Mouse (Mus musculus): Measurements from ENCODE around the gene Gm3839.
"Not testable (repeated sequence)": the region's sequence is repeated elsewhere in the genome, so short reads cannot be mapped to it uniquely, and the experiment has no call there.

The Gm3839 gene

DNA sequence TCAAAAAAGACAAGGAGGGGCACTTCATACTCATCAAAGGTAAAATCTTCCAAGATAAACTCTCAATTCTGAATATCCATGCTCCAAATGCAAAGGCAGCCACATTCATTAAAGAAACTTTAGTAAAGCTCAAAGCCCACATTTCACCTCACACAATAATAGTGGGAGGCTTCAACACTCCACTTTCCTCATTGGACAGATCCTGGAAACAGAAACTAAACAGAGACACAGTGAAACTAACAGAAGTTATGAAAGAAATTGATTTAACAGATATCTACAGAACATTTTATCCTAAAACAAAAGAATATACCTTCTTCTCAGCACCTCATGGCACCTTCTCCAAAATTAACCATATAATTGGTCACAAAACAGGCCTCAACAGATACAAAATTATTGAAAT is at the start of gene Gm3839:
Gm3839 (minus strand) TSS at position 101 of the 400 bp plus-strand sequence.
- DNase-seq (ENCODE audit: low spot score): not testable (repeated sequence)

DNA sequence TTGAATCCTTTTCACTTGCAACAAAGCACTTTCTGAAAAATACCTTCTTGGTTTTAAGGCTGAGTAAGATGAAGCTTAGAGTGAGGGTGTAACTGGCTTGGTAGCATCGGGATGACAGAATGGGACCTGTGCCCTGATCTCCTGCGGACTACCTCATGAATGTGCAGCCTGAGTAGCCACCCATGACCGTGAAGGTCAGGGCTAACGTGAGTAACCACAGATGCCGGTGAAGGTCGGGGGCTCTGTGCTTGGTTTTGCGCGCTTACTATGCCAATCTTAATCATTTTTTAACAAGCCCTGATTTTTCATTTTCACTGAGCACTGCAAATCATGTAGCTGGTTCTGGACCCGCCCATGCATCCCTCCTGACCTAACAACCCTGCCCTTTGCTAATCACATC is 49.1 kb upstream of the Gm3839 start:
- DNase-seq (ENCODE audit: low spot score): no peak

DNA sequence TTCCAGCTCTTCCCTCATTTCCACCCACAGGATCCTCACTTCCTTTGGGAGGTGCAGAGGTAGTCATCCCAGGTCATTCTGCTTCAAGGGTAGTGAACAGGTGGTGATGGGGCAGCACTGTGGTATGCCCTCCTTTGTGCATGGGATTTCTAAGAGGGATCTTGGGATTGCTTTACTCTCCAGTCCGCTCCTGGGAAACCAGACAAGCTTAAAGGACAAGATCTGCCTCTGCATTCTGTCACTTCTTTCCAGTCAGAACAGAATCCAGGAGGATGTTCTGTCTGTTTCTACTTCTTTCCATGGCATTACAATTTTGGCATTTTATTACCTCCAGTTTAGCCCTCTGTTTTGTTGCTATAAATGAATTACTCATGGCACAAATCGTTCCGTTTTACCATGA is 21.3 kb upstream of the Gm3839 start:
- DNase-seq (ENCODE audit: low spot score): no peak

- no peak for DNase-seq (ENCODE audit: low spot score)
These were observed 18.7 kb upstream of the Gm3839 start for GRCm38 (mm10) chr14:11375225-11375624.

- no peak for DNase-seq (ENCODE audit: low spot score)
These were observed 10.4 kb downstream of the Gm3839 start for GRCm38 (mm10) chr14:11346086-11346485.

DNA sequence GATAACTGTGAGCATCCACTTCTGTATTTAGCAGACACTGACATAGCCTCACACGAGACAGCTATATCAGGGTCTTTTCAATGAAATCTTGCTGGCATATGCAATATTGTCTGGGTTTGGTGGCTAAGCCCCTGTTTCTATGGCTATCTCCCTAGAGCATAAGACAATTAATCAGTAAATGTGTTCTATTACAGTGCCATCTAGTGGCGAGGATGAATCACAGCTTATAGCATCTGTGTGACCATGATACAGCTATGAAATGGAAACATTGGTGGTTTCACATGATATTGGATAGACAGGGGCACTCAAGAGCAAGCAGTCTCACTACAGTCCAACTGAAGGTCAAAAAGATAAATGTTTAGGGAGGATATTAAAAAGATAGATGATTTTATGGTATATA is 26.5 kb downstream of the Gm3839 start:
- no peak for DNase-seq (ENCODE audit: low spot score)

GRCm38 (mm10) chr14:11307079-11307478 is 49.4 kb downstream of the Gm3839 start:
- DNase-seq (ENCODE audit: low spot score): peak; percentile 36

GRCm38 (mm10) chr14:11287956-11288355 is 68.6 kb downstream of the Gm3839 start:
- DNase-seq (ENCODE audit: low spot score): not testable (repeated sequence)

DNA sequence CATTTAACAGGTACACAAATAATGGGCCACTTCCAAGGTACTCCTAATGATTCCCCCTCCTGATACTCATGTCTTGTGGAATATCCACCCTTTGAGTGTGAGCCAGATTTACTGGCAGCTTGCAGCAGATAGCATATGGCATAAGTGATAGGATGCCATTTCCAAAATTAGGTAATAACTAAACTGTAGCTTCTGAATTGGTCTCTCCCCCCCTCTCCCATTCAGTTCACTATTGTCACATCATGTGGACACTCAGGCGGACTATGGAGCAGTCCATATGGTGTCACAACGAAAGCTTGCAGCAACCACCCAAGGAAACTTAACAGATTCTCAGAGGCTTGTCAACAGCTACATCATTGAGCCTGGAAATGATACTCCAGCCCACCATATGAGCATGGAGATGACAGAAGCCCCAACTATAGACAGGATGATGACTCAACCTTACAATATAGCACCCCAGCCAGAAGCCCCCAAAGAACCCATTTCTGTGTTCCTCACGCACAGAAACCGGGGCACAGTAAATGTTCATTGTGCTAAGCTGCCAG is 99.3 kb downstream of the Gm3839 start:
- DNase-seq (ENCODE audit: low spot score): no peak

DNA sequence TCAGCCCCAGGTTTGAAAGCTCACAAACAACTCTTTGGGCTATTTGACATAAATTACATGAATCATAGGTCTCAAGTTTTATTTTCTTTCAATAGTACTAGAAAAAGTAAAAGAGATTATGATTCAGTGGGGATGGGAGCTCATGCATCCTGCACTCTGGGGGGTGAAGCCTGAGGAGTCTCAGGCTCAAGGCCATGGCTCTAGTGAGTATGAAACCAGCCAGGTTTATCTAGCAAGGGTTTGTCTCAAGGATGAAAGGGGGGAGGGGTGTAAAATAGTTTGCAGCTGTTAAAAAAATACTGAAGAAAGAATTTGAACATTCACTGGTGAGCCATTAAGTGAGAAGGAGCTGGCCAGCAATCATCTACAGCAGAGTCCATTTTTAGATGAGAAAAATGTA is 108.5 kb downstream of the Gm3839 start:
- no peak for DNase-seq (ENCODE audit: low spot score)

DNA sequence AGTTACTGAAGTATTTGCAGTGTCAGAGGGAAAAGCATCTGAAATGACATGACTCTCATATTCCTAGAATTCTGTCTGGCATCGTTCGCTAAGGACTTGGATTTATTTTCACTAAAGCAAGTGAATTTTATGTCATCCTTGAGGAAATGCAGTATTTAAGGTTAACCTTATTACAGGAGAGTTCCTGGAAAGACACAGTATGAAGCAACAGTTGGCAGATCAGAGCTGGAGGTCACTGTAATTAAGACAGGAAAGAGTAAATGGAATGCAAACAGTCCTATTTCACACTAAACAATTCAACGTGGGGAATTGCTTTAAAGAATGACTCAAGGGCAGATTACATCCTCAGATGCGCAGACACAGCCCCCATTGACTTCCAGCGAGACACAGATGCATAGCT is 112.0 kb downstream of the Gm3839 start:
- no peak for DNase-seq (ENCODE audit: low spot score)

DNA sequence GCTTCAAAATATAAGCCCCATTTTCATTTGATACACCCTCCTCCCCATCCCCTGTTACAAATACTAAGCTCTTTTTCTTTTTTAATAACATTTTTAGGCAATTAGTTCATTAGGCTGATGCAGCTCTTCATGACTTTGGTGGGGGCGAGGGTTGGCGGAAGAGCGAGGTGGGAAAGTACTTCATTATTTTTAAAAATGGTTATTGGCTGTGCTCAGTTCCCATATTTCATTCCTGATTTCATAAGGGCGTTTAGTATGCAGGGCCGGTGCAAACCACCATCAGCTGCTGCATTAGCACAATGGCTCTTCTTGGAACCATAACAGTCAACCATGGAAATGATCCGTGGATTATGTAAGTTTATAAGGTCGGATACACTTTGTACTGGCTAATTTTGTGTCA is 124.4 kb downstream of the Gm3839 start:
- no peak for DNase-seq (ENCODE audit: low spot score)

All from urinary bladder, postnatal 25 days (tissue).